Mouse (Mus musculus): ENCODE data around the gene Dab1.

DNA sequence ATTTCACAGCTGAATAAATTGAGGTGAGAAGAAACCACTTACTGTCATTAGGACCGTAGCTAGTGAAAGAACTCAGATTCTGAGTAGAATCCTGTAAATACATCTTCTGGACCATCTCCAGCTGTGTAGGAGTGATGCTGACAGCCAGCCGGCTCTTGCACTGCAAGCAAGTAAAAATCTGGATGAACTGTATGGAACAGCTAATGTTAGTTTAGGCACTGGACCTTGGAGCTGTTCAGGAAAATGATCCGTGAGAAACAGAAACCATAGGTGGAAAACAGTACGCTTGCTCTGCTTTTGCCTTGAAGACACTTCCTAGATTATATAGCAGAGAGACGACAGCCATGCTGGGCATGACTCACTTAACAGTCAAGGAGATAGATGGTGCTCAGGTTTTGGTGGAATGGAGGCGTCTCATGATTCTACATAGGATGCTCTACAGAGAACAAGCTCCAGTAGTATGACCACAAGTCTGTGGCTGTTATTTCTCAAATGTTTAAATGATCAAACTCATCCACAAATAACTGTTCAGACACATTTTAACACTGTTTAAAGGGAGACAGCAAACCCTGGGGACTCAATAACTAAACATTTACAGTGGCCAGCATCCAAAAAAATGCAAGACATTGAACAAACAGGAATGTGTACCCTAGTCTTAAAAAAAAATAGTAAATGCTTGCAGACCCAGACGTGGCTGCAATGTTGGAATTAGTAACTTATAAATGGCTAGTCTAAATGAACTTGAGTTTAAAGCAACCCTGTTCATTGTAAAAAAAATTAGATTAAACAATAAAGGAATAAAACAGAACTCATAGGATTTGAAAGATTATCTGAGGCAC is 429.0 kb downstream of the Dab1 start:
- TF ChIP-seq POLR2A (IDR thresholded peaks at IDR 0.05; ENCODE audit: borderline replicate concordance, control insufficient read depth, low read depth, low read length) (no peak), CTCF (IDR thresholded peaks at IDR 0.05; ENCODE audit: control insufficient read depth, insufficient read depth, low read length) (no peak)
